Mouse (Mus musculus): ENCODE measurements around the gene Gldn. TPM values are rescaled to one million over a fixed set of nuclear protein-coding genes. Genes with fewer than 3 reads are reported as not detected.

The Gldn gene
- polyA plus RNA-seq, 1 experiment: not detected

DNA sequence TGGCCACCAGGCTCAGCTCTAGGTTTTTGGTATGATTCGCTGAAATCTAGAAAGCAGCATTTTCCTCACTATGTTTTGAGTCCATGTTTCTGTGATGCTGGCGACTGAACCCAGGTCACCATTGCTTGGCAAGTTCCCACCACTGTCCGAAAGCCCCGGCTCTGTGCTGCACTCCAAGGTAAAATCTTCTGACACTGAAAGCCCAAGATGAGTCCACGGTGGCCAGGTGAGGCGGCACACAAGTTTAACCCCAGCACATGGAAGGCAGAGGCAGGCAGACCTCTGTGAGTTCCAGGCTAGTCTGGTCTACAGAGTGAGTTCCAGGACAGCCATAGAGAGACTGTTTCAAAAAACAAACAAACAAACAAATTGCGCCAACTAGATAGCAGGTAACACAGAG lies 42.9 kb downstream of the Gldn start:
- no peak for TF ChIP-seq GATA1 (IDR thresholded peaks at IDR 0.05; ENCODE audit: low read length)

DNA sequence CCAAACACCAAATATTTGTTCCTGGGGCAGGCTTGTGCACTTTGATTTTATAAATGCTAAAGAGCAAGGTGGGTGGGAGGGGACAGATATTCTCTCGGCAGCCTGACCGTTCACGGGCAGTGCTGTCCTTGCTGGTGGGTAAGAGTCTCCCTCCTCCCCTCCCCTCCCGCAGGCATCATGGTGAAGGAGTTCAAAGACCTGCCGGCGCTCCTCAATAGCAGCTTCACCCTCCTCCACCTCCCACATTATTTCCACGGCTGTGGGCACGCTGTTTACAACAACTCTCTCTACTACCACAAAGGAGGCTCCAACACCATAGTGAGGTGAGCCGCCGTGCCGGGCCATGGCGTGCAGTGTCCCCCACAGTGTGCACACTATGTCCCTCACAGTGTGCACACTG lies 49.3 kb downstream of the Gldn start:
- no peak for TF ChIP-seq GATA1 (IDR thresholded peaks at IDR 0.05; ENCODE audit: low read length)

DNA sequence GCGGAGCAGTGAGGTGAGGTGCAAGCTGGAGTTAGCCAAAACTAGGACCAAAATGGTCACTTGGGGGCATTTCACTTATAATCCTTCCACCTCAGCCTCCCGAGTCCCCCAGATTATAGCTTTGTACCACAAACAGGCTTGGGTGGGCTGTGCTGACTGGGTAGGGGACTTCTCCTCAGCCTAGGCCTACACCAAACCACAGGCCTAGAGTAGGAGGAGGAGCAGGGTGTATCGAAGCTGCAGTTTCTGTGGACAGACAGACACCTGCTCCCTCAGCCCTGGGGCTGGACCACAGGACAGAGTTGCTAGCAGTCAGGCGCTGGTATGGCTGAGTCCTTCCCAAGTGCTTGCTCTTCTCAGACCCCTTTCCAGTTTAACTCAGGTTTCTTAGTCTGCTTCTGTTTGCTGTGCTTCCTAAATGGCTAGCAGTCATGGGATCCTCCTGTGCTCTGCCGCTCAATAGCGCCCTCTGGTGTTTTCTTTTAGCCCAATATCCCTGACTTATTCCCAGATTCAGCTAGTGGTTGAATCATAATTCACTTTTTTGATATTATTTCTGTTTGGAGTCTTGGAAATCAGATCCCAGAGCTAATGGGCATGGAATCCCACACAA lies 50.4 kb downstream of the Gldn start:
- no peak for TF ChIP-seq GATA1 (IDR thresholded peaks at IDR 0.05; ENCODE audit: low read length)

DNA sequence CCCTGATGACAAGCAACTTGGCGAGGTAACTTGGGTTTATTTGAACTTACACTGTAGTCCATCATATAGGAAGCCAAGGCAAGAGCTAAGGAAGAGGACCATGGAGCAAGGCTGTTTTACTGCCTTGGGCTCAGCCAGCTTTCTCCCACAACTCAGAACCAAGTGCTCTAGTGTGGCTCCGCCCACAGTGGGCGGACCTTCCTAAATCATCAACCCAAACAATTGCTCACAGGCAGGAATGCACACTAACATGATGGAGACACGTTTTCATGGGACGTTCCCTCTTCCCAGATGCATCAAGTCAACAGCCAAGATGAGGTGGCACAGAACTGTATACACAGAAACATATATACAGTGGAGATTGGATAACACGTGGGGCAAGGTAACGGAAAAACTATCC lies 55.7 kb downstream of the Gldn start:
- TF ChIP-seq GATA1 (IDR thresholded peaks at IDR 0.05; ENCODE audit: low read length): no peak

DNA sequence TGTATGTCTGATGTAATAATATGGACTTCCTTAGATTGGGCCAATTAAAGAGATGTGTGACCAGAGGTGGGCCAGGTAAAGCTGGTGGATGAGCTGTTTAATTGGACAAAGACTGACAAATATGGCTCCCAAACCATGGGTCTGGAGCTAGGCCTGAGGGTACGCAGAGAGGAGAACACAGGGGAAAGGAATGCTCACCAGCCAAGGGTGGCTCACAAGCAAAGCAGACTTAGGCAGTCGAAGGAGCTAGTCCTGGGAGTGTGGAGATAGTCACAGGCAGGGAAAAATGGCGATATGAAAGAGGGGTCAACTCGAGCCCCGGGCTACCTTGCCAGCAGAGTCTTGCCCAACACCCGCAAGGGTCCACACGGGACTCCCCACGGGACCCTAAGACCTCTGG lies 70.5 kb downstream of the Gldn start:
- no peak for TF ChIP-seq GATA1 (IDR thresholded peaks at IDR 0.05; ENCODE audit: low read length)

Other genes with a start within 250 kb of the Gldn start
- gene Tnfaip8l3, start 218.1 kb upstream of the Gldn start, polyA plus RNA-seq (2012): not detected in 2 replicates
- not detected in 2 replicates for gene Cyp19a1, start 18.4 kb upstream of the Gldn start, polyA plus RNA-seq (2012)
- gene Dmxl2, start 215.1 kb downstream of the Gldn start, polyA plus RNA-seq (2012): not detected in 2 replicates